Mouse (Mus musculus) hindbrain, embryonic 13.5 days (tissue): ENCODE measurements at regions not wholly inside any gene's neighbourhood (a gene's known extent, or its start where the extent isn't known, plus 50 kb on each side); places are given as distances from the start of the nearest gene placed in this dataset.
A peak's percentile ranks its signal among the peaks of the same experiment; 100 is the strongest.

ENCODE experiments used
- ATAC-seq: fragments of 200-750 bp; cut with Nextera tagmentation; 2 replicates; pipeline ENCODE4 v1.8.0; 2017; ENCODE audit warnings: moderate TSS enrichment; ENCODE audit not compliant: low FRiP score
- H3K27ac ChIP-seq: fragments of 300-500 bp; sonication (generic); 2 replicates; pipeline ENCODE4 v1.5.1; 2015; ENCODE audit warnings: inconsistent platforms, mild to moderate bottlenecking, moderate library complexity
- H3K27me3 ChIP-seq: fragments of 300-500 bp; sonication (generic); 2 replicates; pipeline ENCODE4 v1.6.1; 2015; ENCODE audit warnings: mild to moderate bottlenecking, inconsistent platforms
- H3K36me3 ChIP-seq: fragments of 300-500 bp; sonication (generic); 2 replicates; pipeline ENCODE4 v1.6.1; 2015; ENCODE audit warnings: mild to moderate bottlenecking, inconsistent platforms
- H3K4me1 ChIP-seq: fragments of 300-500 bp; sonication (generic); replicated peaks from 2 replicates; pipeline ENCODE4 v1.6.1; 2015; ENCODE audit warnings: inconsistent platforms
- H3K4me2 ChIP-seq: fragments of 300-500 bp; sonication (generic); 2 replicates; pipeline ENCODE4 v1.6.1; 2015; ENCODE audit warnings: inconsistent platforms, mild to moderate bottlenecking, moderate library complexity
- H3K4me3 ChIP-seq: fragments of 300-500 bp; sonication (generic); 2 replicates; pipeline ENCODE4 v1.5.1; 2015; ENCODE audit warnings: mild to moderate bottlenecking, inconsistent platforms
- H3K9ac ChIP-seq: fragments of 300-500 bp; sonication (generic); 2 replicates; pipeline ENCODE4 v1.6.1; 2015; ENCODE audit warnings: mild to moderate bottlenecking, inconsistent platforms
- H3K9me3 ChIP-seq: fragments of 300-500 bp; sonication (generic); 2 replicates; pipeline ENCODE4 v1.6.1; 2016; ENCODE audit warnings: inconsistent platforms
- WGBS: fragments of 180-500 bp; shearing (Covaris S2); methylation state at CpG from one replicate; pipeline ENCODE4 v1.1.7; 2015; 5-methylcytosine and 5-hydroxymethylcytosine counted together

DNA sequence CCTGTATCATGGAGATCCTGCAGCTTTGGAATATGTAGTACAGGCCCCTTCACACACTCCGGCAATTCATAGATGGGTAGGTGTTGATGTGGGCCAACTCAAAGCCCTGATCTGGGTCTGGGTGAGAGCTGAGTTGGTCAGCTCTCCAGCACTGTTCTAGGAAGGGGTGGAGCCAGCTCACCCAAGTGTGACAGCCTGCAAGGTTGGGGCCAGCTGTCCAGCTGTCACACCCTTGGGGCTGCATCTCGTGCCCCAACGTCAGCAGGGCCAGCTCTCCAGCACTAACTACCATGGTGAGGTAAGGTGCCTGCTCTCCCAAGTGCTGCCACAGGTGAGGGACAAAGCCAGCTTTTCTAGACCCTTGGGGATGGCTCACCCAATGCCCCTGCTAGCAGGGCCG, 115.6 kb upstream of the Tdrd3 start:
- no peaks in the 10 kb centered on the region for H3K27me3 ChIP-seq
- no peak overlapping the region for H3K4me3 ChIP-seq
- H3K4me2 ChIP-seq: no peak overlapping the region
- no peak for ATAC-seq
- no peak overlapping the region for H3K9ac ChIP-seq
- no peaks in the 10 kb centered on the region for H3K36me3 ChIP-seq
- H3K4me1 ChIP-seq: no peaks in the 10 kb centered on the region
- no peaks in the 10 kb centered on the region for H3K9me3 ChIP-seq
- H3K27ac ChIP-seq: no peak overlapping the region
- WGBS: 83% methylated on average over 4 of the region's 4 CpGs

DNA sequence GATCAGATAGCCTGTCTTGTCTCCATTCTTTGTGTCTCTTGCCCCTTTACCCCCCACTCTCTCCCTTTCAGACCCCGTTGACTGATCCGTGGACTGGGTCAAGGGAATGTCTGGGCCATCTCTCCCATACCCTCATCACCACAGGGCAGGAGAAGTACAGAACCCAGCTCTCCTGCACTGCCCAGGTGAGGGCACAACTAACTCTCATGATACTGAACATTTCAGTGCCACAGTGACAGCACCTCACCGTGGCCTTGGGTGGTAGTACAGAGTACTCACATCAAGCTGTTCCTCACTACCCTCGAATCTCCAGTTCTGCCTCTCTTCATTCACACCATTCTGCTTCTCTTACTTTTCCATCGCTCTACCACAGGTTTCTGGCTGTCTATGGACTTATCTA, 114.9 kb upstream of the Tdrd3 start:
- H3K9ac ChIP-seq: no peak overlapping the region
- WGBS: 88% methylated on average over 5 of the region's 5 CpGs
- ATAC-seq: no peak

DNA sequence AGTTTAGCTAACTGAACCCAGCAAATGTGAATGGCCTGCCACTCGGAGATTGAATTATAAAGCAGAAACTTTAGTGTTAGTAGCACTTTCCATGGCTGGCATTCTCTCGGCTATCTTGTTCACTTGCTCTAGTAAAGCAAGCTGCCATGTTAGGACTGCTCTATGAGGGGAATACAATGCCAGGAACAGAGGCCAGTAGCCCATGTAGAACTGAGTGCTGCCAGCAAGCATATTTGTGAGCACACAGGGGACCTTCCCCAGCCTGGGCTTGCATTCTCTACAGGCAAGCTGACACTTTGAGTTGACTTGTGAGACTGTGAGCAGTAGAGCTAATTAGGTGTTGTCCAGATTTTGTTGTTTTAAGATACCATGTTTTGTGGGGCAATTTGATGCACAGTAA, 111.0 kb upstream of the Tdrd3 start:
- Histone ChIP-seq H3K4me3 (no peak overlapping the region), H3K9me3 (no peaks in the 10 kb centered on the region), H3K27me3 (no peaks in the 10 kb centered on the region), H3K4me1 (peaks cover 8% of the 10 kb centered on the region), H3K27ac (no peak overlapping the region), H3K4me2 (no peak overlapping the region), H3K9ac (no peak overlapping the region), H3K36me3 (no peaks in the 10 kb centered on the region)
- 86% methylated on average over 2 of the region's 2 CpGs for WGBS
- ATAC-seq: no peak

More for the DNA sequence above, 114.9 kb upstream of the Tdrd3 start:
- Histone ChIP-seq H3K36me3 (no peaks in the 10 kb centered on the region), H3K27me3 (no peaks in the 10 kb centered on the region), H3K4me1 (no peaks in the 10 kb centered on the region), H3K27ac (no peak overlapping the region), H3K9me3 (no peaks in the 10 kb centered on the region), H3K4me3 (no peak overlapping the region), H3K4me2 (no peak overlapping the region)

DNA sequence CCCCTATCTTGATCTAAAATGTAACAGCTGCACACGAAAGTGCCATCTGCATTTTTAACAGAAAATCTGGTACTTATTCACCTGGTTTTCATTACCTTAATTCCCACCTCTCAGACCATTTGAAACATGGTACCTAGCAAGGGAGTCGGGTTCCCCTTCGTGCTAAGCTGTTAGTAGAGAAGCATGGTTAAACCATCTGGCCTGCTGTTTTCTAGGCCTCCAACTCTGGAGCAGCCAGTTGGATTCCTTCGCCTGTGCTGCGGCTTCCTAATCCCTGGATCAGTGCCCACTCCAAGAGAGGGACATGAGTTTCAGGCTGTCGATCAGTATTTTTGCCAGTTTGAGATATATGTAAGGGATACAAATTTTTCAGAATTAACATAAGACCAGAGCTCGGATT, 110.4 kb upstream of the Tdrd3 start:
- Histone ChIP-seq H3K4me3 (no peak overlapping the region), H3K9me3 (no peaks in the 10 kb centered on the region), H3K27ac (no peak overlapping the region), H3K27me3 (no peaks in the 10 kb centered on the region), H3K36me3 (no peaks in the 10 kb centered on the region), H3K4me1 (peaks cover 8% of the 10 kb centered on the region), H3K9ac (no peak overlapping the region), H3K4me2 (no peak overlapping the region)
- WGBS: 82% methylated on average over 7 of the region's 7 CpGs
- no peak for ATAC-seq

DNA sequence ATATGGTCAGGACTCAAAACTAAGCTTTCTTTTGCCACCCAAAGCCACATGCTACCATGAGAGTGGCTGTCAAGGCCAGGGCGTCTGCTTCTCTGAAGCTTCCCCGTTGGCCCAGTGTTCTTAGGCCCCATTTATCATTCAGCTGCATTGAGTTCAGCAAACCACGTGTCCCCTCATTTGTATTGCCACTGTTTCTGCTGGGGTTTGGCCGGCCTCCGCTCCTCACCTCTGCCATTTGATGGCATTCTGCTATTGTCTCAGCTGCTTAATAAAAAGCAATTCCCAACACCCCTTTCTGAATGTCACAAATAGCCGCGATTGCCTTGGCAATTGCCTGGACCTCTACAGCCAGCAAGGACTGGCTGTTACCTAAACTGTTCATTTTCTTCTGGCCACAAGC, 108.4 kb upstream of the Tdrd3 start:
- H3K36me3 ChIP-seq: no peaks in the 10 kb centered on the region
- H3K9me3 ChIP-seq: no peaks in the 10 kb centered on the region
- no peak overlapping the region for H3K4me3 ChIP-seq
- H3K4me2 ChIP-seq: no peak overlapping the region
- no peaks in the 10 kb centered on the region for H3K27me3 ChIP-seq
- no peak overlapping the region for H3K9ac ChIP-seq
- no peak overlapping the region for H3K27ac ChIP-seq
- ATAC-seq: peak; percentile 39; the same call in 1 of the 2 replicates
- WGBS: 25% methylated on average over 7 of the region's 7 CpGs
- H3K4me1 ChIP-seq: peaks cover 8% of the 10 kb centered on the region

DNA sequence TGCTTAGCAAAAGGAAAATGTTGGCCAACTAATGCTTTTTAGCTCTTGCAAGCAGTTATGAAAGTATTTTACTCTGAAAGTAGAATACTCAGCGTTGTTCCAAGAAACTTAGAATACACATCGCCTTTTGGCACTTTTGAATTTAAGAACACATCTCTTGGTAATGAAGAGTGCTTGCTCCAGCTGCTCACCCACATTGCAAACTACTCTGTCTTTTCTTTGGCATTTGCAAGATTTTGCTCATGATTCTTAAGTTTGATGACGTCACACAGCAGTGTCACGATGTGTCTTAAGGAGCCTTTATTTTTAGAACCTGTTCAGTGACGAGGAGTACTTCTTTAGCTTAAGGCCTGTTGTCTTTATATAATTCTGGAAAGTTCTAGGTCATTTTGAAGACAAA, 104.1 kb upstream of the Tdrd3 start:
- H3K4me2 ChIP-seq: no peak overlapping the region
- no peaks in the 10 kb centered on the region for H3K27me3 ChIP-seq
- ATAC-seq: no peak
- 97% methylated on average over 5 of the region's 5 CpGs for WGBS
- no peak overlapping the region for H3K27ac ChIP-seq
- H3K4me1 ChIP-seq: peaks cover 15% of the 10 kb centered on the region
- no peak overlapping the region for H3K4me3 ChIP-seq
- H3K9me3 ChIP-seq: no peaks in the 10 kb centered on the region
- H3K9ac ChIP-seq: no peak overlapping the region
- no peaks in the 10 kb centered on the region for H3K36me3 ChIP-seq

DNA sequence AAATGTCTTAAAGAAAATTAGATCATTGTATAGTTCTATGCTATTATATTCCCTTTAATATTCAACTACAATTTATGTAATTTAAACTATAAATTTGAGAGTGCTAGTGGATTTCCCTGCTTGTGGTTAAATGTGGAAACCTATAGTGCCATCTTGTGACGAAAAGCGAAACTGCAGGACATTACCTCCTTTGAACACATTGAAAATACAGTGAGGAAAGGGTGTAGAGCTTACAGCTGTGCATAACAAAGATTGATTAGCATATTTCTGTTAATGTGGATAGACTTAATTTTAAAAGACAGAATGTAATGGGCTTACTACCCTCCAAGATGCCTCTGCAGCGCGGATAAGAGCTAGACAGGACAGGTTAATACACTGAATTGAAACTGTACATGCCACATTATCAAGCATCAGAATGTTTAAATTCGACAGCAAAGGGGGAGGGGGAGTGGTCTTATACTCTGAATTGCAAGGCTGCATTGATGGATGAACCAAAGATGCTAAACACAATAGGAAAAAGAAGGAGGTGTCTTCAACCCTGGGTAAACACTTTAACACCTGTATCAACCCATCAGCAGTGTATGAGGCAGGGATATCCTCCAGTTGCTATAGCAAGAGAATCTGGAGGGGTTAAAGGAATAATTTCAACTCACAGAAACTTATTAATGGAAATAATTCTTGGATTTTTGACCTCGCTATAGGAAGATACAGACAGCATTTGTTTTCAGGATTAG, 101.3 kb upstream of the Tdrd3 start:
- ATAC-seq: peak; percentile 85
- peak overlapping the region; percentile 25; the same call in 1 of the 2 replicates for H3K4me2 ChIP-seq
- H3K36me3 ChIP-seq: no peaks in the 10 kb centered on the region
- no peak overlapping the region for H3K4me3 ChIP-seq
- 20% methylated on average over 6 of the region's 6 CpGs for WGBS
- no peaks in the 10 kb centered on the region for H3K9me3 ChIP-seq
- no peaks in the 10 kb centered on the region for H3K27me3 ChIP-seq
- H3K4me1 ChIP-seq: peaks cover 7% of the 10 kb centered on the region
- H3K9ac ChIP-seq: no peak overlapping the region
- peak overlapping the region; percentile 44; the same call in 1 of the 2 replicates for H3K27ac ChIP-seq

DNA sequence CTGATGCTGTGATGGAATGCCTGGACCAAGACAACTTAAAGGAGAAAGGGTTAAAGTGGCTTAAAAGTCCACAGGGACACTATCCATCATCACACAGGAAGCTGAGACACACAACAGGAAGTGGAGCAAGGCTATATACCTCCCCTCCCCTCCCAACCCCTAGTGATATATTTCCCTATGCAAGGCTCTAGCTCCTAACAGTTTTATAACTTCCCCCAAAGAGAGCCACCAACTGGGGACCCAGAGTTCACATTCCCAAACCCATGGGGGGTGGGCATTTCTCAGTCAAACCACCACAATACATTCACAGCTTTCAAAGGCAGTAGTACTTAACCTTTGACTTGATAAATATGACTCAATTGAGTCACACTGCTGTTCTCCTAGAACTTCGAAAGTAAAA, 88.6 kb upstream of the Tdrd3 start:
- no peaks in the 10 kb centered on the region for H3K36me3 ChIP-seq
- WGBS: 29% methylated on average over 1 of the region's 1 CpGs
- 0 out of 2 replicates have a peak, but pooled peaks have one; percentile 28 for ATAC-seq
- H3K4me2 ChIP-seq: no peak overlapping the region
- H3K27ac ChIP-seq: no peak overlapping the region
- H3K9ac ChIP-seq: no peak overlapping the region
- no peak overlapping the region for H3K4me3 ChIP-seq
- no peaks in the 10 kb centered on the region for H3K27me3 ChIP-seq
- H3K9me3 ChIP-seq: no peaks in the 10 kb centered on the region
- no peaks in the 10 kb centered on the region for H3K4me1 ChIP-seq

DNA sequence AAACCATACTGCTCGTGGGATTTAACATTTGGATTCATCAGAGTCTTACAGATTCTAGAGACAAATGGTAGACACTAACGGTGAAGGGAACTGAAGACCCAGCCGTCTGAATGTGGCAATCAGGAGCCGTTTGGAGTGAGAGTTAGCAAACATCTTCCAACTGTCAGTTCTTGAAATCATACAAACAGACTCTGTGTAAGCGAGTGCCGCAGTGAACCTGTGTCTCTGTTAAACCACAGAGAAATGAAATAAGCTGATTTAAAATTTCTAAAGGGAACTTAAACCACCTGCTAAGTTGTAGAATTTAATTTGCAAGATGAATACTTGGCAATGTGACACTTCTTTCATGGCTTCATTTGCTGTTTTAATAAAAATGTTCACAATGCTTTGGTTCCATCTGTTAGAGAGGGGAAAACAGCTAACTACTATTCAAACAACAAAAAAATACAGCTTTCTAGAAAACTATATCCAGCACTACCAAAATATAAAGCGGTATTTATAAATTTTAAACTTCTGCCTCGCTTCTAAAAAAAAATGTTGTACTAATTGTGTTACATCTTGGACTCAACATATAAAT, 78.4 kb upstream of the Tdrd3 start:
- H3K27ac ChIP-seq: no peak overlapping the region
- no peak overlapping the region for H3K4me3 ChIP-seq
- ATAC-seq: no peak
- no peaks in the 10 kb centered on the region for H3K27me3 ChIP-seq
- no peaks in the 10 kb centered on the region for H3K36me3 ChIP-seq
- 82% methylated on average over 8 of the region's 8 CpGs for WGBS
- no peak overlapping the region for H3K4me2 ChIP-seq
- H3K9ac ChIP-seq: no peak overlapping the region
- H3K4me1 ChIP-seq: no peaks in the 10 kb centered on the region
- no peaks in the 10 kb centered on the region for H3K9me3 ChIP-seq

DNA sequence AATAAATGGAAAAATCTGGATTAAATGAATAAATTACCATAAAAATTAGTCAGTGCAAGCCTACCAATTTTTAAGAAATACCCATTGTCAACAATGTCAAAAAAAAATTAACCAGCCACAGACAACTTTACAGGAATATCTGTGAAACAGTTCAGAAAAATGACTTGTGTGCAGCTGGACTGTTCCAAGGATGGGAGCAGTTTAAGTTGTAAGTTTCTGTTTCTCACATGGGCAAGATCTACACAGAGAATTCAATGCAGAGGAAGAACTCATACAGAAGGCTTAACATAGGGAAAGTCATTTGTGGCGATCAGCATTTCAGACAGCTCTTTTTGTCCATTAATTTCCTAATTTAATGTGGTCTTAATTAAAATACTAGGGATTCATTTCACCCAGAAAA, 71.9 kb upstream of the Tdrd3 start:
- 84% methylated on average over 1 of the region's 1 CpGs for WGBS
- H3K9me3 ChIP-seq: no peaks in the 10 kb centered on the region
- H3K36me3 ChIP-seq: no peaks in the 10 kb centered on the region
- no peaks in the 10 kb centered on the region for H3K4me1 ChIP-seq
- H3K4me3 ChIP-seq: no peak overlapping the region
- H3K9ac ChIP-seq: no peak overlapping the region
- no peak overlapping the region for H3K4me2 ChIP-seq
- no peak for ATAC-seq
- no peak overlapping the region for H3K27ac ChIP-seq
- H3K27me3 ChIP-seq: no peaks in the 10 kb centered on the region

DNA sequence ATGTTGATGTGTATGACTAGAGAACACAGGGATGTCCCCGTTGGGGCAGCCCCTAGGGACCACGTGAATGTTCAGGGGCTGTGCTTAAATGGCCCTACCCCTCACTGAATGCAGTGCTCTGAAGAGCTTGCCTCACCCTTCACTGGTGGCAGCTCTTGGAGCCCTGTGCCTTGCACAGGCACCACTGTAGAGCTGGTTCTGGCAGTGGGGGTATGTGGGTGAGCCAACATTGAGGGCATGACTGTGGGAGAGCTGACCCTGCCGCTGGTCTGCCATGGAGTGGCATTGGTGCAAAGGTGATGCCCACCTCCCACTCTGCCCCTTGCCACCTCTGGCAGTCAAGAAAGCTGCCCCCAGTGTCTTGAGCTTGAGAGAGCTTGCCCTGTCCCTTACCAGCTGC, 69.6 kb upstream of the Tdrd3 start:
- H3K27me3 ChIP-seq: no peaks in the 10 kb centered on the region
- H3K9me3 ChIP-seq: no peaks in the 10 kb centered on the region
- no peaks in the 10 kb centered on the region for H3K4me1 ChIP-seq
- 92% methylated on average over 3 of the region's 3 CpGs for WGBS
- no peak overlapping the region for H3K4me3 ChIP-seq
- H3K36me3 ChIP-seq: no peaks in the 10 kb centered on the region
- H3K9ac ChIP-seq: no peak overlapping the region
- H3K4me2 ChIP-seq: no peak overlapping the region
- no peak for ATAC-seq
- no peak overlapping the region for H3K27ac ChIP-seq

DNA sequence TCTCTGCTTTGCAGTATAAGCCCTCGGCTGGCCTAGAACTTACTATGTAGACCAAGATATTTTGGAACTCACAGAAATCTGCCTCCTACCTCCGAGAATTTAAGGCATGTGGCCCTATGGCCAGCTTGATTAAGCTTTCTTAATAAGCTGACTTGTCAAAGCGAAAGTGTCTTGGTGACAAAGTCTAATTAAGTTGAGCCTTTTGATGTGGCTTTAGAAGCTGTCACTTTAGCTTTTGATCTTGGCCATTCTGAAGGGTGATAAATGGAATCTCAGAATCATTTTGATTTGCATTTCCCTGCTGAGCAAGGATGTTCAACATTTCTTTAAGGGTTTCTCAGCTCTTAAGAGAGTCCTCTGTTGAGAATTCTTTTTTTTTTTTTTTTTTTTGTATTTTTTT, 67.6 kb upstream of the Tdrd3 start:
- Histone ChIP-seq H3K36me3 (no peaks in the 10 kb centered on the region), H3K27ac (no peak overlapping the region), H3K4me1 (no peaks in the 10 kb centered on the region), H3K4me2 (no peak overlapping the region), H3K9ac (no peak overlapping the region), H3K9me3 (no peaks in the 10 kb centered on the region), H3K4me3 (no peak overlapping the region), H3K27me3 (no peaks in the 10 kb centered on the region)
- no peak for ATAC-seq
- 78% methylated on average over 3 of the region's 3 CpGs for WGBS

DNA sequence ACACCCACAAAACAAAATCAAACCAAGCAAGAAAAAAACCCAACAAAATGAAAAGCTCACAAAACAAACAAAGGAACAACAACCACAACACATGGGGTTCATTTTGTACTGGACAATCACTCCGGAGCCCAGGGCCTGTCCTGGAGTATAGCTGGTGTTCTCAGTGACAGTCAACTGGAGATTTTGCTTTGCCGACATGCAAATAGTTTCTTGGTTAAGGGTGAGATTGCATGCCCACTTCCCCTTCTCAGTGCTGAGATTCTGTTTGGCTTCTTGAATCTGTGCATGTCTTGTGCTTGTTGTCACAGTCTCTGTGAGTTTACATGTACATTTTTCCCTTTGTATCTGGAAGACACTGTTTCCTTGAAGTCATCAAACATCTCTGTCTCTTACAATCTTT, 50.6 kb upstream of the Tdrd3 start:
- no peak for ATAC-seq
- H3K4me3 ChIP-seq: no peak overlapping the region
- H3K4me2 ChIP-seq: no peak overlapping the region
- WGBS: 96% methylated on average over 2 of the region's 2 CpGs
- H3K9me3 ChIP-seq: no peaks in the 10 kb centered on the region
- no peak overlapping the region for H3K27ac ChIP-seq
- no peaks in the 10 kb centered on the region for H3K36me3 ChIP-seq
- H3K27me3 ChIP-seq: no peaks in the 10 kb centered on the region
- H3K9ac ChIP-seq: no peak overlapping the region
- no peaks in the 10 kb centered on the region for H3K4me1 ChIP-seq
